Mouse (Mus musculus): ENCODE data around the gene Amotl1. TPM values are rescaled to one million over a fixed set of nuclear protein-coding genes. Genes with fewer than 3 reads are reported as not detected.
A peak's percentile ranks its signal among the peaks of the same experiment; 100 is the strongest.

Gene Amotl1
- total RNA-seq, 2 experiments from 2014 or later: 18.3 to 19.8 TPM

DNA sequence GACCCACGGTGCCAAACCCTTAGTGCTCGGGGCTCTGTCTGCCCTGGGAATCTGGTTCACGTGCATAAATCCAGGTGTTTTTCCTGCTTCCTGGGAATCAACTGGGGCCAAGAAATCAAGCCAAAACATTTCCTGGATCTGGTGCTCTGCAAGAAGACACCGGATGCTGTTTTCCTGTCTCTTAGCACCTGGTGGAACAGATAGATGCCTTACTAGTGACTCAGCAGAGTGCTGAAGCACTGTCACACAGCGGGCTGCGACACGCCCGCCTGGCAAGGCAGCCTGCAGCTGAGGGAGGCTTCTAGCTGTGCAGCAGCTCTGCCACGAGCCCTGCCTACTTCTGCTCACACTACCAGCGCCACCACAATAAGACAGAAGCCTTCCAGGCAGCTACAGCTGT is 85.4 kb downstream of the Amotl1 start:
- peak; percentile 37 to 52 for DNase-seq (ENCODE audit: low spot score in 2 of 2)

- no peak for DNase-seq (ENCODE audit: low spot score in 2 of 2)
Observed at GRCm38 (mm10) chr9:14558332-14558731, 86.5 kb downstream of the Amotl1 start.

DNA sequence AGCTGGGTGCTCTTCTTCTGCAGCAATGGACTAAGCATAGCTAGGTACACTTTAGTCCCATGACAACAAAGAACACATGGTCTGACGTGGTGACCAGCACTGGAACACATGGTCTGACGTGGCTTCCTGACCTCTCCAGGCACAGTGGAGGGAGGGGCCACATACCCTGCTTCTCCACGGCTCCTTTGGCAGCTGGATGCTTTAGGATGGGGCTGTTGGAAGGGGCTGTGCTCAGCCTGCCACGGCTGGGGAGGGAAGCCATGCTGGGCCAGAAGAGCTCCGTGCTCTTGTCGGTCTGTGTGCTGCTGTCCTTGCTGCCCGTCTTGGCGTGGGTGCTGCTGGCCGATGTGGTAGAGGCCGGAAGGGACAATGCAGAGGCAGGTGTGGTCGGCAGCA is 96.5 kb downstream of the Amotl1 start:
- no peak for DNase-seq (ENCODE audit: low spot score in 2 of 2)

DNA sequence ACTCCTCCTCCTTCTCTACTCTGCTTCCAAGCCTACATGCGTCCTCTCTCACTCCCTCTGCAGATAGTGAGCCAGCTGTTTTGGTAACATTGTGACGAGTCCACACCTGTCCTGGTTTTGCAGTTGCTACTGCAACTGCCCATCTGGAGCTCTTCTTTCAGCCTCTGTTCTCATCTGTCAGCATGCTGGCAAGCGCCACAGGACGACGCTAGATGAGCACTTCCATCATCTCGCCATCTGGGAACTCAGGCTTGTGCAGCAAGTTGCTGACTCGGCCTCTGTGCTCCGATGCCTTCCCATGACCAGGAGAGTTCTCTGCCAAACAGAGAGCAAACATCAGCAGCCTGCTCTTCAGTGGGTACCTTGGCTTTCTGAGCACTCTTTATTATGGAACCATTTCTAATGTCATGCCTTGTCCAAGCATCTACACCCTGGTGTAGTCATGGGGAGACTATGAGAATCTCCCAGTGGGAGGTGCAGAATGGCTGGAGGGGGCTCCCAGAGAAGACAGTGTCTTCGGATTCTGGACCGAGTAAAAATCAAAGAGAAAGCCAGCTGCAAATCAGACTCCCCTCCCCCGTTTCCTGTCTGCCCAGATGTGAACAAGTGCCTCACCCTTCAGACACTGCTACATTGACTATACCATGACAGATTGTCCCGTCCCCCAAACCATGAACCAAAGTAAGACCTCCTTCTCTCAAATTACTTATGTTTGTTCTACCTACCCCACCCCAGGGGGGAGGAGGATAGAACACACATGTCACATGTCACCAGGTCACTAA is 97.1 kb downstream of the Amotl1 start:
- DNase-seq (ENCODE audit: low spot score in 2 of 2): no peak

DNA sequence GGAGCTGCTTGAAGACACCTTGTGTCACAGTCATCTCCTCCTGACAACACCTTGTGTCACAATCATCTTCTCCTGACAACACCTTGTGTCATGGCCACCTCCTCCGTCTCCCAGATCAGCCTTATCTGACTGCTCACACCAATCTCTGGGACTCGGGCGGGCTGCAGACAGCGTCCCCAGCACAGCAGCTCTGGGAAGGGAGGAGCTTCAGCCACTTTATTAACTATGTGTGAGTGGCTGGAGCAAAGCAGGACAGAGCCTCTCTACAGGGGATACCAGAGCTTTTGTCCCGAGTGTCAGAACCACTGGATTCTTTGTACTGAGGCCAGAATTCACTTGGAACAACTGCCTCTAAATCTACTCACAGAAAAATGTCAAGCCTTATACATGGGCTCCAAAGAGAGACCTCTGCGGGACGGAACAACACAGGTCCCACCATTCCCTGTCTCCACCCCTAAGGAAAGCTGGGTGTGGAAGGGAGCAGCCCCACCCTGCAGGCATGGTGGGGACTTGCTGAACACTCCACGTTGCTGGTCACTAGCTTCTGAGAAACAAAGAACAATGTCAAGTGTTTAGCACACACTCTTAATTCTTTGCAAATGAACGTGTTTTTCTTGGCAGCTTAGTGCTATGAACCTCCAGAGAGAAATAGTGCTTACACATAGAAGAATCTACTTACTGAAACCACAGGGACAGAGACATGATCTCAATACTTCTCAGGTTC is 100.7 kb downstream of the Amotl1 start:
- DNase-seq (ENCODE audit: low spot score in 2 of 2): no peak

DNA sequence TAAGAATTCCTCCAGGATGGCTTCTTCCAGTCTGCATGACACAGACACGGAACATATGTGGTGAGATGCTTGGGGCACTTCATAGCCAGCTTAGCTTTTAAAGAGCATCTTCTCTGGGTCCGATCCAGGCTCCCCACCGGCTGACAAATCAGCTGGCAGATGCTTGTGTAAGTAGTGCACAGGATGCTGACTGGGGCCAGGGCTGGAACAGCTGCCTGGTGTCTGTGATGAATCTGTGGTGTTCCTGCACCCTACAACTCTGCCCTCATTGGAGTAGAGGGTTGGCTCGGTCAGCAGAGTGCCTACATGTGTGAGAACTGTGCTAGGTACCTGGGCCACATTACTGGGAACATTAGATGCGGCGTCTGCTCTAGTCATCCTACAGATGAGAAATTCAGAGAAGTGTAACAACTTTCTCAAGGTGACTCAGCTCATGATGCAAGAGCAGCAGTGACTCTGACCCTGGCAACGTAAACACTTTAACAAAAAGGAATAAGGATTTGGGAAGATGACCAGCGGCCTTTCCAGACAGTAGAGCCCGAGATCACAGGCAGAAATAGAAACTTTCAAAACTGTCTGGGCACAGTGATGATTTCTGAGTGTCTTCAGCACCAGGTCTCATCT is 109.9 kb downstream of the Amotl1 start:
- DNase-seq (ENCODE audit: low spot score in 2 of 2): no peak

- no peak for DNase-seq (ENCODE audit: low spot score in 2 of 2)
Observed at GRCm38 (mm10) chr9:14533659-14534058, 111.2 kb downstream of the Amotl1 start.

DNA sequence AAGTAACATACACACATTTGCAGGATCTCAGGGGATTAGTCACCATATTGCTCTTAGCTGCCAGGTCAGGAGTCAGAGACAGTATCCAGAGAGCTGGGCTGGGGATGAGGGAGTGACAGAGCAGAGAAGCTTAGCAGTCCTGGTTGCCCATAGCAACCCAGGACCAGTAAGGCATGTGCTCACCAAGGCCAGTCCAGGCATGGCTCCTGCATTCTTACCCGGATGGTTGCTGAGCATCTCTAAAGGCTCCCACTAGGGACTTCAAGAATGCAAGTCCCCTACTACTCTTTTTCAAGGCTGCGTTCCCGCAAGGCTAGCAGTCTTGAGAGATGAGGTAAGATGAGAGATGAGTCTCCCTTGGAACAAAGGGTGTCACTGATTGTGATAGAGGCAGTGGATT is 112.6 kb downstream of the Amotl1 start:
- DNase-seq (ENCODE audit: low spot score in 2 of 2): no peak

DNA sequence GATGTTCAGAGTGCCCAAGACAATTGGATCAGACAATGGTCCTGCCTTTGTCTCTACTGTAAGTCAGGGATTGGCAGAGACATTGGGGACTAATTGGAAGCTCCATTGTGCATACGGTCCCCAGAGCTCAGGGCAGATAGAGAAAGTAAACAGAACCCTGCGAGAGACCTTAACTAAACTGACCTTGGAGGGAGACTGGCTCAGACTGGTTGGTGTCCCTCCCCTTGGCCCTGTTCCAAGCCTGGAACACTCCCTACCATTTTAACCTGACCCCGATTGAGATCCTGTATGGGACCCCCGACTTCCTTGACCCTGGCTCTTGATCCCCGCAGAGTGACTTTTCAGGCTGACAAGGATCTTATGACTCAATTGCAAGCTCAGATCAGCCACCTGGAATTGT is 114.9 kb downstream of the Amotl1 start:
- DNase-seq (ENCODE audit: low spot score in 2 of 2): no peak

DNA sequence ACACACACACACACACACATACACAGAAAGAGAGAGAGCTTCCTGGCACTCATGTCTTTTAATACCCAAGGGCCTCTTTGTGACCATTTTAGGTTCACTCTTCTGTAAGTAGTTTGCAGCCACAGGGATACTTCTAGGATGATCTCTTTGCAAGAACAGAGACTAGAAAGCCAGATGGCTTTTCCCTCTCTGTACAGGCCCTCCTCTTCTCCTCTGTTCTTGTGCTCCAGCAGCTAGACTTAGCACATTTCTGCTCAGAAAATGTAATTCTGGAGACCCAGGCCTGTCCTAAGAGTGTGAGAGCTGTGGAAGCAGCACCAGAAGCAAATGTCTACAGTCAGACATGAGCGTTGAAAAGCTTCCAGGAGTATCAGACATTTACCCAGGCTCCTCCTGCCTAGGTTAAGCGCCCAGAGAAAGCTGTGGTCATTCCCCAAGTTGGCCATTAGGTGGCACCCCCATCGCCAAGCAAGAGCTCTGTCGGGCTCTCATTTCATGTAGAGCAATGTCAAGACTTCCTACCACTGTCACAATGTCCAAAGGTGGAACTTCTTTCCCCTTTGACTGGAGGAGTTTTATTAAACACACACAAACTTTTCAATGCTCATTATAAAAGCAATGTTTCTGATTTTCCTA is 121.3 kb downstream of the Amotl1 start:
- peak; percentile 80 for DNase-seq (ENCODE audit: low spot score in 2 of 2)

DNA sequence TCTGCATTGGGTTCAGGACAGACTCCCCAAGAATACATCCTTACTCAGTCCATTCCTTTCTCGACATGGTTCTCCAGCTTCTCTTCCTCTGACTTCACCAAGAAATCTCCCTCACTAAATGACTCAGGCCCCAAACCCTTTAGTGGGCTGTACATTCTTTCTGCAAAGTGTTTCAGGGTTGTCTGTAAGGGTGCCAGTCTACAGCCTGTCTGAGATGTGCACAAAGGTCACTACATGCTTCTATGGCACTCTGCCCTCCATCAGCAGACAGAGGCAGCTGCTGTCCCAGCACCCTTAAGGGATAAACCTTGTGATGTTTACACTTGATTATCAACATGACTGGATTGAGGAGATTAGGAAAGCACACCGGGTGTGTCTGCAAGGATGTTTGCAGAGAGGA is 123.2 kb downstream of the Amotl1 start:
- DNase-seq (ENCODE audit: low spot score in 2 of 2): no peak

DNA sequence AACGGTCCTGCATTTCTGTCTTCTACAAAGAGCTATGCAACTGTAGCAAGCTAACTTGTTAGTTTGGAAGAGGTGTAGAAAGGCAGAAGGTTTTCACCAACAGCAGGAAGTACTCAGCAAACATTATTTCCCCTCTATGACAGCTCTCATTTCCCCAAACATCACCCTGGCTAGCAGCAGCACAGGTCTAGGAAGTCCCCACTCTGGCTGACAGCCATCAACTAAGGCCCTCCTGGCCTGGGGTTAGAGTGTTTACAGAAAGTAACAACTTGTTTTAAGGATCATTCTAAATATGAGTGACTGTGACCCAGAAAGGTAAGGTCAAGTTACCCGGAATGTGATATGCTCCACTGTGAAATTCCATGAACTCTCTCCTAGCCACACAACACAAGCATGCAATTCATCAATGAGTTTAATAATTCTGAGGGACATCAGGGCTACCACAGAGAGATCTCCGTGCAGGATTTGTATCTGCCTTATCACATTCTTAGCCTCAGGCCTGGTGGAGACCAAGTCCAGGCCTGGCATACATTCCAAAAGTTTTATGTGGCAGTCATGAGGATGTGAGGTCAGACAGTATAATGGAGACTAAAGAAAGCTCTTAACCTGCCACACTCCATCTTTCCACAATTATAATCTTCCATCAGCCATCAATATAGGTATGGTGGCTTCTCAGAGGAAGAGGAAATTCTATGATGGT is 123.7 kb downstream of the Amotl1 start:
- DNase-seq (ENCODE audit: low spot score in 2 of 2): no peak

- no peak for DNase-seq (ENCODE audit: low spot score in 2 of 2)
Observed at GRCm38 (mm10) chr9:14518105-14518504, 126.8 kb downstream of the Amotl1 start.

- DNase-seq (ENCODE audit: low spot score in 2 of 2): no peak
Observed at GRCm38 (mm10) chr9:14517296-14517695, 127.6 kb downstream of the Amotl1 start.

DNA sequence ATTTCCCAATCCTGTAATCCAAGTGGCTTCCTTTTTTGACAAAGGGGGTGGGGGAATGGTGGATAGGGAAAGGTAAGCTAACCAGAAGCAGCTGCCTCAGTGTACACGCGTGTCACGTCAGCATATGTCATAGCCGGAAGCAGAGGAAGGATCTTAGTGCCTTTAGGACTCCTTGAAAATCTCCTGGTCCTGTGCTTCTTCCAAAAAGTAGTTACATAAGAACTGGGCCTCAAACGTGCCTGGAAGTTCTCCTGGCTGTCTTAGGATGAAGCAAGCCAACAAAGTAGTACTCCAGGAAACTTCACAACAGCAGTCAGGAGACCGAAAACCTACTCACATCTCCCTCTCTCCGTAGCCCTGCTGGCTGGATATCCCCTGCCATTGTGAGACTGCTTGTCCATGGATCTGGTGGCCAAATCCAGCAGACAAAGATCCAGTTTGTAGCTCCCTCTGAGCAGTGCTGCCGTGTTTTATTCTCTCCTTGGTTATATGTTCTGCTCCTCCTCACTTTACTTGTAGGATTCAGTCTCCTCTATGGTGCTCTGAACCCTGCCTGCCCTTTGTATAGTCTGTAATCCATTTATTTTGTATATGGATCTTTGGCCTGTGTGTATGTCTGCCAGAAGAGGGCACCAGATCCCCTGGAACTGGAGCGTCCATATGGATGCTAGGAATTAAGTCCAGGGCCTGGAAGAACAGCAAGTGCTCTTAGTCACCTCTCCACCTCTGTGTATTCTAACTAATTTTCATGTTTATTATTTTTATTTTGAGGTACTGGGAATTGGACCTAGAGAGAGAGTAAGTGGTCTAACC is 132.0 kb downstream of the Amotl1 start:
- peak; percentile 36 to 55 for DNase-seq (ENCODE audit: low spot score in 2 of 2)

DNA sequence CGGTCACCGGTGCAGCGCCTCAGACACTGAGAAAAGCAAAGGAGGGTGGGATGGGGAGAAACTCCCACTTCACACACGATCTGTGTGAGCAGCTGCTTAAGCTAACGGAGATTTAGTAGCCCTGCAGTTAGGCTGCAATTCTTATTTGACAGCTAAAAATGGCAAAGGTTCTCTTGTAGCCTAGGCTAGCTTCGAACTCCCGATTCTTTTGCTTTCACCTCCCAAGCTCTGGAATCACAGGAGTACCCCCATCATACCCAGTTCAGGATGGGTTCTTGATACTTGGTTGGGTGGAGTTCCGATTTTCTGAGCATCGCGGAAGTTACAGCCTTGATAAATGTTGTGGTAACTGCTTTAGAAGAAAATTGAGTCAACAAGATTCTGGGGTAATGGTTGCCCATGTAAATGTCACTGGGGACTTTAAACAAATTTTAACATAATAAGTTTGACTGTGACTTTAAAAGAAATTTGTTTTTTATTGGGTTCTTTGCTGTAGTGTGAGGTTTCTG is 143.9 kb downstream of the Amotl1 start:
- DNase-seq (ENCODE audit: low spot score in 2 of 2): no peak

GRCm38 (mm10) chr9:14500023-14500915 is 144.6 kb downstream of the Amotl1 start, which contains the start of the genes Kdm4d and Cwc15:
Gene Kdm4d (minus strand): TSS chr9:14500482.
Gene Cwc15 (plus strand): TSS chr9:14500617.
- DNase-seq (ENCODE audit: low spot score in 2 of 2): peak; percentile 96 to 97

DNA sequence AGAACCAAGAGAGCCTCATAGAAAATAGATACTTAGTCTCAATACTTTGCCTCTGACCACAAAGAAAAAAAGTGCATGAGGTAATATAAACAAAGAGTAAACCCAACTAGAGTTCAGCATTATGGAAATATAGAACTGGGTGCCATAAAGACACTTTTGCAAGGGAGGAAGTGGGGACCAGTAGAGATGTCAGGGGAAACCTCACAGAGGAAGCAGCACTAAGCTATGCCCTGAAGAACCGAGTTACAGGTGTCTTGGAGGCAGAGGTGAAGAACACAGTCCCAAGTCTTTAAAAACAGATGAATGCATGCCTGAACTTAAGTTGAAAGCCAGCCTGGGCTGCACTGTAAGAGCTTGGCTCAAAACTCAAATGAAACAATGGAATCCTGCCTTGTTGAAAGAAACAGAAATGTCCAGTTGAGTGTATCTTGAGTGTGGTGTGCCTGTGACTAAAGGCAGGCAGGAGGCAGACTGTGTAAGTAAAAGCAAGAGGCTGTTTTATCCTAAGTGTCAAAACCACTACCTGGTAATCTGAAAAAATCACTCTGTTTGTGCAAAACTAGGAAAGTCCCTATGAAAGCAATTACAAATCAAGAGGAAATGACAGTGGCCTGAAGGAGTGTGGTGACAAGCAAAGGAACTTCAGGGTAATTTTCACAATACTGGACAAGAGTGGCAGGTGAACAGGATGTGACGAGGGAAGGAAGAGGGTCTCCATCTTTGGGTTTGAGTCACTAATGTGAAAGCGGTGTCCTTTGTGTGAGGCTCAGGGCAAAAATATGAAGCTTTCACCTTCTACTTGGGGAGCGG is 145.8 kb downstream of the Amotl1 start:
- no peak for DNase-seq (ENCODE audit: low spot score in 2 of 2)

All from left cerebral cortex, adult 18-20 months (tissue).